Mouse (Mus musculus): ENCODE results near the gene Vav1. TPM values are rescaled to one million over a fixed set of nuclear protein-coding genes. Genes with fewer than 3 reads are reported as not detected.

The Vav1 gene
- total and polyA plus RNA-seq, 3 experiments = 86.7 to 99.6 TPM; not detected in 1

GRCm38 (mm10) chr17:57350212-57350611 is 71.3 kb downstream of the Vav1 start:
- H3K27me3 ChIP-seq (ENCODE audit: control insufficient read depth in 1 of 2, insufficient read depth in 2 of 2, low read length in 2 of 2) = no peaks in the 10 kb centered on the region; a peak in 1 of 4 replicates
- peaks cover 0 to 8% of the 10 kb centered on the region in 2 experiments; a peak in 2 of 4 replicates for H3K36me3 ChIP-seq (ENCODE audit: control insufficient read depth in 1 of 2, insufficient read depth in 2 of 2, low read length in 2 of 2)
- H3K4me3 ChIP-seq (ENCODE audit: control insufficient read depth in 1 of 2, insufficient read depth in 1 of 2, low read depth in 2 of 2, low read length in 2 of 2) = no peak overlapping the region

GRCm38 (mm10) chr17:57351107-57351506 is 72.2 kb downstream of the Vav1 start:
- DNase-seq (ENCODE audit: low read depth, low spot score) = no peak
- no peak overlapping the region for H3K27ac ChIP-seq (ENCODE audit: control insufficient read depth, low read depth, low read length)
- no peaks in the 10 kb centered on the region for H3K79me2 ChIP-seq (ENCODE audit: control insufficient read depth, insufficient read depth, low read length, poor library complexity)
- no peaks in the 10 kb centered on the region; a peak in 1 of 4 replicates for H3K27me3 ChIP-seq (ENCODE audit: control insufficient read depth in 1 of 2, insufficient read depth in 2 of 2, low read length in 2 of 2)
- no peak overlapping the region for H3K9ac ChIP-seq (ENCODE audit: control insufficient read depth, low read depth, low read length, poor library complexity, severe bottlenecking)
- H3K4me3 ChIP-seq (ENCODE audit: control insufficient read depth in 1 of 2, insufficient read depth in 1 of 2, low read depth in 2 of 2, low read length in 2 of 2) = no peak overlapping the region
- peaks cover 0 to 8% of the 10 kb centered on the region in 2 experiments; a peak in 2 of 4 replicates for H3K36me3 ChIP-seq (ENCODE audit: control insufficient read depth in 1 of 2, insufficient read depth in 2 of 2, low read length in 2 of 2)
- no peaks in the 10 kb centered on the region for H3K9me3 ChIP-seq (replicated peaks; ENCODE audit: insufficient read depth, low read length)
- TF ChIP-seq ZC3H11A (IDR thresholded peaks at IDR 0.05; ENCODE audit: low read depth, low read length) = no peak
- no peak for TF ChIP-seq MAX (IDR thresholded peaks at IDR 0.05; ENCODE audit: low read length)
- peaks cover 3 to 10% of the 10 kb centered on the region in 2 experiments for H3K4me1 ChIP-seq (ENCODE audit: control insufficient read depth in 1 of 2, insufficient read depth in 2 of 2, low read length in 2 of 2)

More at GRCm38 (mm10) chr17:57350212-57350611, 71.3 kb downstream of the Vav1 start:
- Histone ChIP-seq H3K4me1 (ENCODE audit: control insufficient read depth in 1 of 2, insufficient read depth in 2 of 2, low read length in 2 of 2) (peaks cover 3 to 10% of the 10 kb centered on the region in 2 experiments), H3K27ac (ENCODE audit: control insufficient read depth, low read depth, low read length) (no peak overlapping the region), H3K9ac (ENCODE audit: control insufficient read depth, low read depth, low read length, poor library complexity, severe bottlenecking) (no peak overlapping the region), H3K79me2 (ENCODE audit: control insufficient read depth, insufficient read depth, low read length, poor library complexity) (no peaks in the 10 kb centered on the region), H3K9me3 (replicated peaks; ENCODE audit: insufficient read depth, low read length) (no peaks in the 10 kb centered on the region)
- TF ChIP-seq GATA1 (IDR thresholded peaks at IDR 0.05; ENCODE audit: low read depth, low read length) (no peak), CTCF (IDR thresholded peaks at IDR 0.05 in 2 of 3, conservative IDR thresholded peaks at IDR 0.05 in 1 of 3; ENCODE audit: control insufficient read depth in 1 of 3, insufficient read depth in 1 of 3, low read depth in 2 of 3, low read length in 3 of 3, poor library complexity in 1 of 3, severe bottlenecking in 1 of 3) (no peak), POLR2A (IDR thresholded peaks at IDR 0.05; ENCODE audit: control insufficient read depth in 1 of 2, insufficient read depth in 1 of 2, low read depth in 1 of 2, low read length in 2 of 2, poor library complexity in 1 of 2) (no peak), SIN3A (IDR thresholded peaks at IDR 0.05; ENCODE audit: low read length) (no peak)
- DNase-seq (ENCODE audit: low read depth, low spot score) = no peak

- no peaks in the 10 kb centered on the region for H3K79me2 ChIP-seq (ENCODE audit: control insufficient read depth, insufficient read depth, low read length, poor library complexity)
- no peak within 1 kb of the TSS for H3K9ac ChIP-seq (ENCODE audit: control insufficient read depth, low read depth, low read length, poor library complexity, severe bottlenecking)
- no peak for TF ChIP-seq ZNF384 (IDR thresholded peaks at IDR 0.05; ENCODE audit: low read depth, low read length)
- TF ChIP-seq HCFC1 (IDR thresholded peaks at IDR 0.05; ENCODE audit: low read depth, low read length) = no peak
- TF ChIP-seq BHLHE40 (IDR thresholded peaks at IDR 0.05; ENCODE audit: borderline replicate concordance, low read depth, low read length) = no peak
- no peak for TF ChIP-seq EP300 (IDR thresholded peaks at IDR 0.05; ENCODE audit: low read depth in 1 of 2, low read length in 2 of 2)
- TF ChIP-seq NELFE (IDR thresholded peaks at IDR 0.05; ENCODE audit: low read depth, low read length) = no peak
- TF ChIP-seq POLR2AphosphoS2 (IDR thresholded peaks at IDR 0.05; ENCODE audit: low read length) = no peak
- no peak for TF ChIP-seq MYB (IDR thresholded peaks at IDR 0.05; ENCODE audit: low read depth, low read length)
- no peak for TF ChIP-seq TBP (IDR thresholded peaks at IDR 0.05; ENCODE audit: low read depth, low read length)
- H3K4me3 ChIP-seq (ENCODE audit: control insufficient read depth in 1 of 2, insufficient read depth in 1 of 2, low read depth in 2 of 2, low read length in 2 of 2) = no peak within 1 kb of the TSS
- no peaks in the 10 kb centered on the region for H3K27me3 ChIP-seq (ENCODE audit: control insufficient read depth in 1 of 2, insufficient read depth in 2 of 2, low read length in 2 of 2)
- H3K9me3 ChIP-seq (replicated peaks; ENCODE audit: insufficient read depth, low read length) = no peaks in the 10 kb centered on the region
- H3K36me3 ChIP-seq (ENCODE audit: control insufficient read depth in 1 of 2, insufficient read depth in 2 of 2, low read length in 2 of 2) = no peaks in the 10 kb centered on the region
- no peak for DNase-seq (ENCODE audit: low read depth, low spot score)
- no peak within 1 kb of the TSS for H3K27ac ChIP-seq (ENCODE audit: control insufficient read depth, low read depth, low read length)
- H3K4me1 ChIP-seq (ENCODE audit: control insufficient read depth in 1 of 2, insufficient read depth in 2 of 2, low read length in 2 of 2) = no peaks in the 10 kb centered on the region; a peak in 1 of 4 replicates
Observed at GRCm38 (mm10) chr17:57358441-57358840, 79.5 kb downstream of the Vav1 start, which contains the start of gene Adgre1. Gene Adgre1 (plus strand): TSS chr17:57358691.

All from MEL (cell line).